Mouse (Mus musculus) limb, embryonic 10.5 days (tissue): ENCODE results near the gene Zrsr1. TPM values are rescaled to one million over a fixed set of nuclear protein-coding genes. Genes with fewer than 3 reads are reported as not detected.
A peak's percentile ranks its signal among the peaks of the same experiment; 100 is the strongest.

ENCODE experiments used
- DNase-seq: peaks from one replicate; pipeline ENCODE4 v3.0.0-alpha.2; 2017; ENCODE audit warnings: low spot score
- H3K27ac ChIP-seq: fragments of 300-500 bp; sonication (generic); 2 replicates; pipeline ENCODE4 v1.5.1; 2016; ENCODE audit warnings: mild to moderate bottlenecking
- H3K27me3 ChIP-seq: fragments of 300-500 bp; sonication (generic); 2 replicates; pipeline ENCODE4 v1.6.1; 2016; ENCODE audit warnings: low read depth, mild to moderate bottlenecking; ENCODE audit not compliant: poor library complexity, severe bottlenecking
- H3K36me3 ChIP-seq: fragments of 300-500 bp; sonication (generic); 2 replicates; pipeline ENCODE4 v1.6.1; 2016; ENCODE audit warnings: mild to moderate bottlenecking, moderate library complexity
- H3K4me1 ChIP-seq: fragments of 300-500 bp; sonication (generic); 2 replicates; pipeline ENCODE4 v1.6.1; 2016
- H3K4me3 ChIP-seq: fragments of 300-500 bp; sonication (generic); 2 replicates; pipeline ENCODE4 v1.5.1; 2016; ENCODE audit warnings: mild to moderate bottlenecking, moderate library complexity
- H3K9me3 ChIP-seq: fragments of 300-500 bp; sonication (generic); replicated peaks from 2 replicates; pipeline ENCODE4 v1.6.1; 2016; ENCODE audit warnings: mild to moderate bottlenecking
- WGBS: fragments of 180-500 bp; shearing (Covaris S2); methylation state at CpG from one replicate; pipeline ENCODE4 v1.1.7; 2016; 5-methylcytosine and 5-hydroxymethylcytosine counted together
- polyA plus RNA-seq: library from polyadenylated mRNA; unstranded; fragments of >200 nt; fragmentation: Nextera tagmentation; extraction: Ambion mirVana; gene quantifications from 2 replicates; pipeline ENCODE4 v1.2.1, GENCODE M21; 2016

Gene Zrsr1
- polyA plus RNA-seq, 1 experiment from 2014 or later: 2.4 TPM

- H3K9me3 ChIP-seq: no peaks in the 10 kb centered on the region
- H3K27me3 ChIP-seq: no peaks in the 10 kb centered on the region
- no peak overlapping the region for H3K4me3 ChIP-seq
- H3K4me1 ChIP-seq: no peaks in the 10 kb centered on the region
- no peak overlapping the region for H3K27ac ChIP-seq
- DNase-seq: no peak
- 85% methylated on average over 1 of the region's 1 CpGs for WGBS
- H3K36me3 ChIP-seq: peaks cover 100% of the 10 kb centered on the region
Measured at GRCm38 (mm10) chr11:22998308-22998707, 26.5 kb downstream of the Zrsr1 start.

DNA sequence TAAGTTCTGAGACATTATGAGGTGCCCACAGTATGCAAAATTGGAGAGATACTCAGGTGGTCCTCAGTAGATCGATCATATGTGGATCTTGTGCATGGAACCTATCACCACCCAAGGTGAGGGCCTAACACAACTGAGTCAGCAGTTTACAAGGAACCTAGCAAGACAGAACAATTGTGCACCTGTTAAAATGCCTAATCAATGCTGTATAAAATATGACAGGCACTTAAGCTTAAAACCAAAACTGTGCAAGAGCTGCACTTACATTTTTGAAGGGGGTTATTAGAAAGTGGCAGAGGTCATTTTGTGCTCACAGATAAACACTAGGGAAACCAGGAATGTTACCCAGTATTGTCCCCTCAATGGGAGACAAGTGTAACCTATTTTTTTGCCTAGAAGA, 33.5 kb downstream of the Zrsr1 start:
- H3K9me3 ChIP-seq: no peaks in the 10 kb centered on the region
- H3K4me3 ChIP-seq: no peak overlapping the region
- H3K27ac ChIP-seq: no peak overlapping the region
- peaks cover 55% of the 10 kb centered on the region for H3K36me3 ChIP-seq
- 0 out of 2 replicates have a peak, but pooled peaks cover 8% of the 10 kb centered on the region for H3K4me1 ChIP-seq
- WGBS: 100% methylated on average over 1 of the region's 1 CpGs
- no peak for DNase-seq
- H3K27me3 ChIP-seq: no peaks in the 10 kb centered on the region

DNA sequence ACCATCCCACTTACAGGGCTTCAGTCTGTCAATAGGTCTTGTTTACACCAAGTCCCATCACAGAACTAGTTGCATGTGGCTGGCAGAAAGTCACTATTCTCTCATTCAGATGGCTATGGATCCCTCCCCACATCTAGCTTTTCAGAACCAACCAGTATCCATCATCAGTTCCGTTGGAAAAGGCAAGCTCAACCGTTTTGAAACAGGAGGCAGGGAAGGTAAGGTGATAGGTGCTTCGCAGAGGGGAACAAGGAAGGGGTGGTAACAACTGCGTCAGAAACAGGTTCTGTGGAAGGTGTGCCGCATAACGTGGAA, 35.3 kb downstream of the Zrsr1 start:
- Histone ChIP-seq H3K27ac (no peak overlapping the region), H3K4me3 (peak overlapping the region; percentile 71), H3K4me1 (0 out of 2 replicates have a peak, but pooled peaks cover 8% of the 10 kb centered on the region), H3K36me3 (peaks cover 37% of the 10 kb centered on the region), H3K9me3 (no peaks in the 10 kb centered on the region), H3K27me3 (no peaks in the 10 kb centered on the region)
- no peak for DNase-seq
- 9% methylated on average over 6 of the region's 6 CpGs for WGBS

DNA sequence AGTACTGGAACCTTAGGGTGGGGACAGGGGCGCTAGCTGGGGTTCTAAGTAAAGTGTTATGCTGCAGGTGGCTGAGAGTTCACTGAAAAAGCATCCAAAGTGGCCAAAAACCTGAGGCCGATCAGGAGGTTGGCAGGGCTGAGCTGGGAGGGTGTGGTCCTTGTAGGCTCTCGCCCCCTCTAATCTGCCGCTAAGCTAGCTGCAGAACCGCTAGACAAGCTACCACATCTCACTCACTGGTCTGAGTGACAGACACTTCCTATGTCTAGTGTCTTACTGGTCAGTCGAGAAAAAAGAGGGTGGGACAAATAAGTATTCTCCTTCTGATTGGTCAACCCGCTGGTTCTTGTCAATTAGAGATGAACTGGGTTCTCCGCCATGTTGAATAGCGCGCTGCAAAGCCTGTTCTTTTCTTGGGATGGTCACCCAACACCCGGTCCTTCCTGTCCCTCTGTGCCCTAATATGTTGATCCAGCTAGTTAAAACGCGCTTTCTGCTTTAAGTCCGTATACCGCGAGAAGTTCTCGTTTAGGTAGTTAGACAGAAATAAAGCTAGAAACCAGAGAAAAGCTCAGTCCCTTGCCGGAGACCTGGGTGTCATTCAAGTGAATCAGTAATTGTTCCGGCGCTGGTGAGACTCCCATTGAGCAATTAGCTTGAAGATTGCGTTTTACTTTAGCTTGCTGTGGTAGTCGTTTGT, 35.8 kb downstream of the Zrsr1 start, which contains the start of gene Fam161a:
TSS of gene Fam161a (plus strand) at position 51 of the 700 bp plus-strand sequence.
- DNase-seq: peak; percentile 65
- WGBS: 1% methylated on average over 22 of the region's 22 CpGs
- H3K9me3 ChIP-seq: no peaks in the 10 kb centered on the region
- H3K27ac ChIP-seq: peak within 1 kb of the TSS; percentile 87
- H3K4me3 ChIP-seq: peak within 1 kb of the TSS; percentile 71
- H3K27me3 ChIP-seq: no peaks in the 10 kb centered on the region
- peaks cover 32% of the 10 kb centered on the region for H3K36me3 ChIP-seq
- H3K4me1 ChIP-seq: 0 out of 2 replicates have a peak, but pooled peaks cover 8% of the 10 kb centered on the region

DNA sequence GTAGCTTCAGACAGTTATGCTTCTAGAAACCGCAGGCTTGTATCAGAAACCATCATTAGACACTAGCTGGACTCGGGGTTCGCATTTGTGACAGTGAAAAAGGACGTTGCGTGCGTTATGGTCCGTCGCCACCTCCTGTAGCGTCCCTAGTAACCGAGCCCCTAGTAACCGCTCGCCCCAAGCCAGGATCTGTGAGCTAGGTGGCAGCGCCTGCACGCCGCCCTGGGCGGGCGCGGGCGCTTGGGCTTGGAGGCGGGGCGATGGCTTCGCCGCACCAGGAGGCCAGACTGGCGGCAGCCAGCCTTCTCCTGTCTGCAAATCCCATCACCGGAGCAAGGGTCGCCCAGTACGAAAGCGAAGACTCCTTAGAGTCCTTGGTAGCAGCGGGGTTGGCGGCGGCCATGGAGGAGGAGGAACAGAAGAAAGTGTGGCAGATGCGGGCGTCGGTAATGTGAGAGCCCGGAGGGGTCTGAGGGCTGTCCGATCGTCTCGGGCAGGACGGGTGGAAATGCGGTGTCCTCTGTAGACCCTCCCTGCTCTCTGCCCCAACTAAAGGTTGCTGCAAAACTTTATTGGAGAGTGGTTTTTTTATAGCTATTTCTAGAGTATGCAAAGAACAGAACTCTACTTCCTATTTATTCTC, 36.5 kb downstream of the Zrsr1 start:
- H3K4me1 ChIP-seq: 0 out of 2 replicates have a peak, but pooled peaks cover 8% of the 10 kb centered on the region
- peak overlapping the region; percentile 87 for H3K27ac ChIP-seq
- H3K27me3 ChIP-seq: no peaks in the 10 kb centered on the region
- DNase-seq: peak; percentile 85
- WGBS: under 1% methylated on average over 40 of the region's 40 CpGs
- H3K9me3 ChIP-seq: no peaks in the 10 kb centered on the region
- H3K4me3 ChIP-seq: peak overlapping the region; percentile 71
- H3K36me3 ChIP-seq: peaks cover 25% of the 10 kb centered on the region

GRCm38 (mm10) chr11:23008824-23009200, 37.0 kb downstream of the Zrsr1 start:
- no peak for DNase-seq
- H3K4me1 ChIP-seq: 0 out of 2 replicates have a peak, but pooled peaks cover 8% of the 10 kb centered on the region
- peak overlapping the region; percentile 71 for H3K4me3 ChIP-seq
- H3K9me3 ChIP-seq: no peaks in the 10 kb centered on the region
- H3K36me3 ChIP-seq: peaks cover 20% of the 10 kb centered on the region
- peak overlapping the region; percentile 87 for H3K27ac ChIP-seq
- no peaks in the 10 kb centered on the region for H3K27me3 ChIP-seq
- WGBS: 49% methylated on average over 4 of the region's 4 CpGs

DNA sequence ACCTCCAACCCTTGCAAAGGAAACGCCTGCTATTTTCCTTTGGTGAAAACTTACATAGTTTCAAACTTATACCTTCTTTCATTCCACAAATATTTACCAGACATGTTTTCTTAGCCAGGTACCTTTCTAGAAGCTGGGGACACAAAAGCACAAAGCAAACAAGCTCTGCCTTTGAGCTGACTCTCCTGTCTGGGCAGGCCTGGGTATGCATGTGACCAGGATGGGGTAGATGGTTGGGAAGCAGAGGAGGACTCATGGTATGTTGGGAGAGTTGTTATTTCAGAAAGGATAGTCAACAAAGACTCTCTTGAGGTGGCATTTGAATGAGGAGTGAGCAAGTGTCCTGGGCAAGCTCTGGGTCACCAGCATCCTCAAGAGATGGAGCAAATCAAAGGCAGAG, 41.3 kb downstream of the Zrsr1 start:
- 85% methylated on average over 1 of the region's 1 CpGs for WGBS
- Histone ChIP-seq H3K9me3 (no peaks in the 10 kb centered on the region), H3K4me1 (0 out of 2 replicates have a peak, but pooled peaks cover 4% of the 10 kb centered on the region), H3K27ac (no peak overlapping the region), H3K36me3 (no peaks in the 10 kb centered on the region), H3K27me3 (no peaks in the 10 kb centered on the region), H3K4me3 (no peak overlapping the region)
- no peak for DNase-seq

DNA sequence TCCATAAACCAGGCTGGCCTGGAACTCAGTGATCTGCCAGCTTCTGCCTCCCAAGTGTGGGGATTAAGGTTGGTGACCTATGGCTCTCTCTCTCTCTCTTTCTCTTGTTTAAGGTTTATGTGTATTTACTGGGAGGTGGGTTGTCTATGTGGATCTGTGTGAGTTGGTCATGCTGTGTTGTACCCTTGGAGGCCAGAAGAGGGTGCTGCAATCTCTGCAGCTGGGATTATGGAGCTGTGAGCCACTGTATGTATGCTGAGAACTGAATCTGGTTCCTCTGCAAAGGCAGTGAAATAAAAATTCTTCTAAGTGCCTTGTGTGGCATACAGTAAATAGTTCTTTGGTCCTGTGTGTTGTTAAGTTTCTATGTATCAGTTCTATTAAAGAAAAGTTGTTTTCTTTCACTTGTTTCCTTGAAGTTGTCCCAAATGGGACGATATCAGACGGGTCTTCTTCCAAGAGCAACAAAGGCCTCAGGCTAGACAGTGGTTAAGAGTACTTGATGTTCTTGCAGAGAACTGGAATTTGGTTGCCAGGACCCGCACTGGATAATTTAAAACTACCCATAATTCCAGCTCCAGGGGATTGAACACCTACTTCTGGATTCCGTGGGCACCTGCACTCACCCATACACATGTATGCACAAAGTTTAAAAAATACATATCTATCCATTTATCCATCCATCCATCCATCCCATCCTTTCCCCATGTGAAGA, 41.9 kb downstream of the Zrsr1 start:
- Histone ChIP-seq H3K27ac (no peak overlapping the region), H3K27me3 (no peaks in the 10 kb centered on the region), H3K4me1 (no peaks in the 10 kb centered on the region), H3K36me3 (no peaks in the 10 kb centered on the region), H3K9me3 (no peaks in the 10 kb centered on the region), H3K4me3 (no peak overlapping the region)
- no peak for DNase-seq
- 84% methylated on average over 4 of the region's 4 CpGs for WGBS

- Histone ChIP-seq H3K4me3 (no peak overlapping the region), H3K9me3 (no peaks in the 10 kb centered on the region), H3K27ac (no peak overlapping the region), H3K27me3 (no peaks in the 10 kb centered on the region), H3K4me1 (no peaks in the 10 kb centered on the region), H3K36me3 (no peaks in the 10 kb centered on the region)
- no peak for DNase-seq
- WGBS: 80% methylated on average over 6 of the region's 6 CpGs
Measured at GRCm38 (mm10) chr11:23014996-23015395, 43.2 kb downstream of the Zrsr1 start.

DNA sequence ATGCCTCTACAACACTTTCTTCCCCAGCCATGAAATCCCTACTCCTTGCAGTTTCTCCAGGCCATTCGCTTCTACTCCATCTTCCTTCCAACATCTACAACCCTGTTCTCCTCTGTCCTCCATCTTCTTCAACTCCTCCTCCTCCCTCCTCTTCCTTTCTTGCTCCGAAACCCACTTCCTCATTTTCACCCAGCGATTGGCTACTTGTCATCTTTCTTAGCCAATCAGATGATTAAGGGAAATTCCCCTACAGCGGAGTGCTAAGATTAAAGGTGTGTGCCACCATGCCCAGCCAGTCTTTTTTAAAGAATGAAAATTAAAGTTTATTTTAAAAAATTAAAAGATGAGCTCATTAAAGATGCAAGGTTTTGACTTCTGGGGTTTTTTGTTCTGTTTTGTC, 46.1 kb downstream of the Zrsr1 start:
- Histone ChIP-seq H3K9me3 (no peaks in the 10 kb centered on the region), H3K36me3 (no peaks in the 10 kb centered on the region), H3K27ac (no peak overlapping the region), H3K4me1 (peaks cover 3% of the 10 kb centered on the region; the same call in 1 of the 2 replicates), H3K4me3 (no peak overlapping the region), H3K27me3 (no peaks in the 10 kb centered on the region)
- no peak for DNase-seq
- 89% methylated on average over 4 of the region's 4 CpGs for WGBS

- Histone ChIP-seq H3K27ac (no peak overlapping the region), H3K4me3 (no peak overlapping the region), H3K36me3 (no peaks in the 10 kb centered on the region), H3K4me1 (peaks cover 3% of the 10 kb centered on the region; the same call in 1 of the 2 replicates), H3K9me3 (no peaks in the 10 kb centered on the region), H3K27me3 (no peaks in the 10 kb centered on the region)
- DNase-seq: no peak
- WGBS: 77% methylated on average over 24 of the region's 24 CpGs
Measured at GRCm38 (mm10) chr11:23020116-23020770, 48.4 kb downstream of the Zrsr1 start.

GRCm38 (mm10) chr11:23020841-23021240, 49.0 kb downstream of the Zrsr1 start:
- Histone ChIP-seq H3K27ac (no peak overlapping the region), H3K27me3 (no peaks in the 10 kb centered on the region), H3K4me3 (no peak overlapping the region), H3K4me1 (peaks cover 3% of the 10 kb centered on the region; the same call in 1 of the 2 replicates), H3K36me3 (no peaks in the 10 kb centered on the region), H3K9me3 (no peaks in the 10 kb centered on the region)
- 96% methylated on average over 14 of the region's 14 CpGs for WGBS
- DNase-seq: no peak
